Mouse (Mus musculus) erythroblast, embryonic 14.5 days (primary cell): ENCODE measurements at regions not wholly inside any gene's neighbourhood (a gene's known extent, or its start where the extent isn't known, plus 50 kb on each side); places are given as distances from the start of the nearest gene placed in this dataset.

Experiments used
- GATA1 ChIP-seq: IDR thresholded peaks from 2 replicates; pipeline ENCODE4 v1.6.1; 2012; ENCODE audit warnings: low read length, inconsistent platforms, mixed read lengths
- TAL1 ChIP-seq: IDR thresholded peaks from 3 replicates; pipeline ENCODE4 v1.6.1; 2012; ENCODE audit warnings: low read length, inconsistent platforms, mixed read lengths

GRCm38 (mm10) chr7:36914261-36914660 is 216.3 kb downstream of the Tshz3 start:
- TF ChIP-seq TAL1, result no peak
- no peak for TF ChIP-seq GATA1
